Mouse (Mus musculus): ENCODE data around the gene Trip13.

Gene Trip13

GRCm38 (mm10) chr13:73937321-73938176 lies at the start of gene Trip13, which contains the start of gene Brd9:
Gene Trip13, minus strand, starts transcription at chr13:73937784.
Gene Brd9, plus strand, starts transcription at chr13:73937811.
- peak; percentile 97 for DNase-seq (ENCODE audit: low read depth, low spot score)

- DNase-seq (ENCODE audit: low read depth, low spot score) = no peak
Measured at GRCm38 (mm10) chr13:73976935-73977334, 39.4 kb upstream of the Trip13 start.

DNA sequence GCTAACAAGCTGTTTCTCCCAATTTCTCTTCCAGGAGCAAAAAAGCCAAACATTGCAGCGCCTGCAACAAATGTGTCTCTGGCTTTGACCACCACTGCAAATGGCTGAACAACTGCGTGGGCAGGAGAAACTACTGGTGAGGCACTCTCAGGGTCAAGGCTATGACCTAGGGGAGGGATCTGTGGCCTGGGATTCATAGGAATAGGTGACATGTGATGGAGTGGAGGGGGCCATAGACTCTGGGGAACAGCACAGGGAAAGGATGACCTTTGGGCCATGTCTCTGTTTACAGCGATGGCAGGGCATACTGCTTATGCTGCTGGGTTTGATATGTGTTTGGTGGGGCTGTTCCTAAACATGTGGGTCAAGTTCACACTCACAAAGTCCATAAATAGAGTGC lies 36.9 kb upstream of the Trip13 start:
- no peak for DNase-seq (ENCODE audit: low read depth, low spot score)

DNA sequence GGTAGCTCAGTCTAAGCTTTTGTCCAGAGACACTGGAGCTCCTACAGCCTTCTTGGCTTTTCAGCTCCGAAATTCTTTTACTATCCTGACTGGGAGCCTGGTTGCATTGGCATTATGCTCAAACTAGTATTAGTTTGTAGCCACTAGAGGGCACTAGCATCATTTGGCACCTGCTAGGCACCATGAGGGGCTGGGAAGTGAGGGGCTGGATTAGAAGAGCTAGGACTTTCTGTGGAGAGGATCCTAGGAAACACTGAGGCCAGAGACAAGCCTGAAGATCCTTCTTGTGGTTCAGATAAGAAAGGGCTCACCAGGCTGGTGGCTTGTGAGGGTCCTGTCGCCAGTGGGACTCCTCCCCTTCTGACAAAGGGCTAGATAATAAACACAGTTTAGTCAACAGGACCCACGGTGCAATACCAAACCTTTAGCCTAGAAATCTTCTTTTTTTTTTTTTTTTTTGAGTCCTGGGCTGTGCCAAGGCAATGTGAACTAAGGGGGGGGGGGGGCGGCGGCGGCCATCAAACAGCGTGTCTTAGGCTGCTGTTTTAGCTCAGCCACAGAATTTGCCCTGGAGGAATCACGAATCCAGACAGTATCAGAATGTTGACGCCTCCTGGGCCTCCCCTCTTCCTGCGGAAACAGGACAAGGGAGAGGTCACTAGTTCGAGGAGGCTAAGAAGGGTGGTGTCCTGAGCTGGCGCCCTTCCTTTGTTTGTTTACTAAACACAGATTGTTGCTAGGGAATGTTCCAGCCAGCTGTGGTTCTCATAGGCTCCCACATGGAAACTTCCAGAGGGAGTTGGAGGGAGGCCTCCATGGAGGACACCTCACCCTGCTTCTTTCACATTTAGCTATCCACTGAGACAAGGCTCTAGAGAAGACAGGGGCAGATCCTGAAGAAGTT lies 33.2 kb upstream of the Trip13 start:
- peak; percentile 77 for DNase-seq (ENCODE audit: low read depth, low spot score)

- DNase-seq (ENCODE audit: low read depth, low spot score) = peak; percentile 29
Measured at GRCm38 (mm10) chr13:73963551-73963950, 26.0 kb upstream of the Trip13 start, which contains the start of gene Zdhhc11. Gene Zdhhc11, plus strand, starts transcription at chr13:73963851.

DNA sequence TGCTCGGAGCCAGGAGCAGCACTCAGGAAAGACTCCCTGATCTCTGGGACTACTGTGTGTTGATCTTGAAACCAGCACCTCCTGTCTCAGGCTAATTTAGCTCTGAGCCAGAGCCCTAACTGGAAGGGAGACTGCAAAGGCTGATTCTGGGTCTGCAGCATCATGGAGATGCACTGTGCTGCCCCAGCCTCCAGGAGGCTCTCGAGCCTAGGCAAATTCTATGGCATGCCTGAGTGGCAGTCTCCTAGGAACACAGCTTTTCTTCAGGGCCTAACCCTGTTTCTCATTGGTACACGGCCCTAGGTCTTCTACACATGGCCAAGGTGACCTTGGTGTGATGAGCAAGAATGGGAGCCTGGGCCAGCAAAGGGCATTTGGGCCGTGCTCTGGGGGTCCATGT lies 23.6 kb upstream of the Trip13 start:
- peak; percentile 29 for DNase-seq (ENCODE audit: low read depth, low spot score)

DNA sequence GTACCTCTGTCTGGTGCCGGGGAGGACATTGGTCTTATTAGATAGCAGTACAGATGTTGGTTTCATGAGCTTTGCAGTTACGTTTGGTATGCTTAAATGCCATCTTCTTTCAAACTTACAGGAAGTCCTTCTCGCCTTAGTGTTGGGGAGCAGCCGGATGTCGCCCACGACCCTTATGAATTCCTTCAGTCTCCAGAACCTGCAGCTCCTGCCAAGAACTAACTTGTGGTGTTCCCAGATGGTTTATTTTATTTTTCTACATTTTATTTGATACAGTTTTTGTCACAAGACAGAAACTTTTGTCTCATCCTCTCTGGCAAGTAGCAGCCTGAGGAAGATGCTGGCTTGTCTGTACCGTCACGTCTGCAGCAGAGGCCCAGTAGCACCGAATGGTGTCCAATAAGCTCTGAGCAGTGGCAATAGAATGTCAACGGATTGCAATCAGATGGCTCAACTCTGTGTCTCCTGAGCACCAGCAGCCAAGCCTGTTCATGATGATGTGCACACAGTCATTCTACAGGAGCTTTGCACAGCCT lies 22.6 kb upstream of the Trip13 start:
- no peak for DNase-seq (ENCODE audit: low read depth, low spot score)

- no peak for DNase-seq (ENCODE audit: low read depth, low spot score)
Measured at GRCm38 (mm10) chr13:73955531-73955930, 17.9 kb upstream of the Trip13 start.

- DNase-seq (ENCODE audit: low read depth, low spot score) = no peak
Measured at GRCm38 (mm10) chr13:73954666-73955065, 17.1 kb upstream of the Trip13 start.

- no peak for DNase-seq (ENCODE audit: low read depth, low spot score)
Measured at GRCm38 (mm10) chr13:73953551-73954130, 16.1 kb upstream of the Trip13 start.

- no peak for DNase-seq (ENCODE audit: low read depth, low spot score)
Measured at GRCm38 (mm10) chr13:73944606-73945005, 7.0 kb upstream of the Trip13 start.

GRCm38 (mm10) chr13:73939101-73939500 lies 1.5 kb upstream of the Trip13 start:
- DNase-seq (ENCODE audit: low read depth, low spot score) = peak; percentile 35

- no peak for DNase-seq (ENCODE audit: low read depth, low spot score)
Measured at GRCm38 (mm10) chr13:73938177-73938560, 585 bp upstream of the Trip13 start.

GRCm38 (mm10) chr13:73936938-73937320 lies 655 bp downstream of the Trip13 start:
- DNase-seq (ENCODE audit: low read depth, low spot score) = no peak

DNA sequence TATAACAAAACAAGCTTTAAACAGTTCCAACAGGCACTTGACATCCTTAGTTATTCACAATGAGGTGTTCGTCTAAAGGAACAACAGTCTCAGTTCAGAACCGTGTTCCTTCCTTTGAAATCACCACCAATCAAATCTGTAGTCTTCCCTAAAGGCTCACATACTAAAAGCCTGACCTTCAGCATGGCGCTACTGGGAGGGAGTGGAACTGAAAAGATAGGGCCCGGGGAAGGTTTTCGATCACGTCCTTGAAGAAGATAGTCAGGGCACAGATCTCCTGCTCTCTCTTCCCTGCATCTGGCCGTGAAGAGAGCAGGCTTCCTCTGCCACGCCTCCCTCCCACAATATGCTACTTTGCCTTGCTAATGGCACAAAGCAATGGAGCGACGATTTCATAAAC lies 5.4 kb downstream of the Trip13 start:
- DNase-seq (ENCODE audit: low read depth, low spot score) = peak; percentile 69

DNA sequence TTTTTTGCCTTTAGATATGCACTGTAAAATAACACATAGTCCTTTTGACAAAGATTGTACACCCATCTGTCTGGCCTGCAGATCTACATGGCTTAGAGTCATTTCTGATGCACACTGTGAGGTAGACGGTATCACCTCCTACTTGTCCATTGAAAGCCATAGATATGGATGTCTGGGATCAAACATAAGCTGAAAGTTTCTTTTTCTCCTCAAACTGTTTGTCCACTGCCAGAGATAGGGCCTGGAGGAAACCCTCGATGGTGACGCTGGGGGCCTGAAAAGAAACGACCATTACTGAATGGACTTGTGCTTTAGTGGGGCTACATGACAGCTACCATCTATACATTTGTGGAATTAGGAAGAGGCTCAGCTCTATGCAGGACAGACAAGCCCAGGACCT lies 24.5 kb downstream of the Trip13 start:
- DNase-seq (ENCODE audit: low read depth, low spot score) = no peak

DNA sequence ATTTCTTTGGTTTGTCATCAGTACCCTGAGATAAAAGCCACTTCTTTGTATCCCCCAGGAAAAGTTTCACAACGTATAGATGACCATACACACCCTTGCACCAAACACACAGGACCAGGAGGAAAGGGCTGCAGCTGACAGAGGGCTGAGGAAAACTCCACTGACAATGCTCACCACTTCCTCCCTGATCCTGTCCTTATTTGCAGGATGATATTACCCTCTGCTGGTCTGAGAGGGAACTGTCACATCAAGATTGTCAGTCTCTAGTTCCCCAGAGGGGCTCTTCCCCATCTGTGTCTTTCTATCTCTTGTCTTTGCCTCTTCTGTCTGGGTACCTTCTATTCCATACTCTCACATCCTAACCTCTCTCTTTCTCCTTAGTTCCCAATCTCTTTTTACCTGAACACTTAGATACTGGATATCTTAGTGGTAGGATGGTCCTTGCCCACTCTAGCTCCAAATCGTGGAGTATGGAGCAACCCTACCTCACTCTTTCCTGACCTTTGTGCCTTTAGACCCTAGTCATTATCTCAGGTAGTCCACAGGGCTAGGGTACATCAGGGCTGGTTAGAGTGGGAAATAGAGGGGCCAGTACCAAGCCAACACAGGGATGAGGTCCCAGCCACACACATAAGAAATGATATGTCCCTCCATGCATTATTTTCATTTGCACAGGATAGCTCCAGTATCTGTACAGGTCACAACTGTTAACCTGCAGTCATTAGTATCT lies 29.7 kb downstream of the Trip13 start:
- DNase-seq (ENCODE audit: low read depth, low spot score) = peak; percentile 57

DNA sequence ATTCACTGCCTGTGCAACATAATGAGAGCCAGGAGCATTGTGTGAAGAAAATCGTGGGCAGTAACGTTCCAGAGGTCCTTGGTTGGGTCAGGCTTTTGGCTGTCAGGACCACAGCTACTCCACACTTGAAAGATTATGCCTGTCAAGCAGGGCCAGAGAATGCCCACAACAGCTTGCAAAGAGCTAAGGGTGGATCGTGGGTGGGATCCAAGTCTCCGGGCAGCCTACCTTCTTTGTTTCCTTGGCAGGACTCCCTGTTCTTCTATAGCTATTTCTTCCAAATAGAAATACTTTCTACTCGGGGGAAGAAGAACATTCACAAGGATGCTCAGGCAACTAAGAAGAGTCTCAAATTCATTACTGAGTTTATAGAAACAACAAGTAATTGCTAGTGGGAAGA lies 30.4 kb downstream of the Trip13 start:
- no peak for DNase-seq (ENCODE audit: low read depth, low spot score)

- no peak for DNase-seq (ENCODE audit: low read depth, low spot score)
Measured at GRCm38 (mm10) chr13:73897561-73897960, 40.0 kb downstream of the Trip13 start.

DNA sequence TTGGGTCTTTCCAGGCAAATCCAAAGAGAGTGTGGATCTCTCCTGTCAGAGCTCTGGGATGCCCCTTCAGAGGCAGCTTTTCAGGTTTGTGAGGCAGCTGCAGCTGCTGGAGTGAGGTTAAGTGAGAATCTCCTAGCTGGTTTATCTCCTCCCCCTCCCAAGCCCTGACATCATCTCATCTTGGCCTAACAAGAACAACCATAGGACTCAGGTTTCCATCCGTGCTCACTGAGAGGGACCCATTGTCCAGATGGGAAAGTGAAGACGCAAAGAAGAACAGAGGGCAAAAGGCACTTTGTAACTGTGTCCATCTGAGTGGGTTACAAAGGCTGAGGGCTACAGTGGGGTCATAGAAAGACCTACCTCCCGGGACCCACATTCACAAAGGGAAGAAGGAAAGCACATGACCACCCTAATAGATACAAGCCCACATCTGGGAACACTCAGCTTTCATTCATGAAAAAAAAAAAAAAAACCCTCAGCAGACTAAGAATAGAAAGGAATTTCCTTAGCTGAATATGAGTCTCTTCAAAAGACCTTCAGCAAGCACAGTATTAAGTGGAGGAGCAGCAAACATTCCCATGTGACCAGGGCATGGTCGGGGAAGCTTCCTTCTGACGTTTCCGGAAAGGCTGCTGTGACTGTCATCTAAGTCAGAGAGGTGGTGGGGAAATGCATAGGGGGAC lies 44.9 kb downstream of the Trip13 start:
- DNase-seq (ENCODE audit: low read depth, low spot score) = no peak

Measured in ZHBTc4 (cell line).